Mouse (Mus musculus) gastrocnemius, postnatal 10 days (tissue): ENCODE results near the gene Fryl. TPM values are rescaled to one million over a fixed set of nuclear protein-coding genes. Genes with fewer than 3 reads are reported as not detected.

Source experiments
- DNase-seq: peaks from one replicate; pipeline ENCODE4 v3.0.0; 2021; ENCODE audit warnings: mixed read lengths
- long read RNA-seq, 2 experiments: library from polyadenylated mRNA; stranded (forward); transcript quantifications; one replicate each; pipeline ENCODE4 v2.0.0; 2021
- total RNA-seq, 2 experiments: library from RNA; stranded (reverse); gene quantifications; 2 replicates each; pipeline ENCODE4 v1.2.3; 2021

The Fryl gene
- total RNA-seq: 10 to 100 TPM; 23.8 to 36.4 TPM
- long read RNA-seq, experiment 1, partial matches to known transcripts: 5 of 8 reads
- long read RNA-seq, experiment 1, other reads (novel, unspliced or antisense): 2 of 8 reads
- long read RNA-seq, experiment 2, partial matches to known transcripts: 2 of 4 reads
- long read RNA-seq, experiment 2, other reads (novel, unspliced or antisense): 2 of 4 reads

DNA sequence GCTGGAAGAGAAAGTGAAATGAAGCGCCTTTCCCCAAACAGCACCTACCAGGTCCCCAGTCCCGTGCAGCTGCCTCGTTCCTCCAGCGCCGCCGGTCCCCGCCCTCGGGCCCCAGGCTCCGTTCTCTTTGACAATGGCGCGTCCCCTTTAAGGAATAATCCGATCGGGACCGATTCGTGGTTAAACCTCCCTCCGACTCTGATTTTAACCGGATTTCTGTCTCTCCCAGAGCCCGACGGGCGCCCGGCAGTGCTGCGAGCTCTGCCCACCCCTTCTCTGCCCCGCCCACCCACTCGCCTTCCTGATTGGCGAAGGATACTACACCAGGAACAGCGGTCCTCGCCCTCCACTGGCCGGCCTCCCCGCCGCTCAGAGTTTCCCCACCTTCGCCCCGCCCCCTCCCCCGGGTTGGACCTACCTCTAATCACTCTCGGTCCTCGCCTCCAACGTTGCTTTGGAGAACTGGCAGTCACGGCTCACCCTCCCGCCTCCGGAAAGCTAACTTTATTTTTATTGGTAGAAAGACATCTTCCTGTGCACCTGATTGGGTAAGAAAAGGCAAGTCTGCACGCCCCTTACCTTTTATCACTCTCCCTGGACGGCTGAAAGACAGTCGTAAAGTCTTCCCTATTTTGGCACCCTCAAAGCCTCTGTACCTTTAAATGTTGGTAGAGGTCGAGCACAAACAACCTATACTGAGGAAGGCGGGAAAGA lies at the start of gene Fryl:
TSS of gene Fryl (minus strand) at position 268 of the 714 bp plus-strand sequence.
- peak; percentile 97 for DNase-seq

DNA sequence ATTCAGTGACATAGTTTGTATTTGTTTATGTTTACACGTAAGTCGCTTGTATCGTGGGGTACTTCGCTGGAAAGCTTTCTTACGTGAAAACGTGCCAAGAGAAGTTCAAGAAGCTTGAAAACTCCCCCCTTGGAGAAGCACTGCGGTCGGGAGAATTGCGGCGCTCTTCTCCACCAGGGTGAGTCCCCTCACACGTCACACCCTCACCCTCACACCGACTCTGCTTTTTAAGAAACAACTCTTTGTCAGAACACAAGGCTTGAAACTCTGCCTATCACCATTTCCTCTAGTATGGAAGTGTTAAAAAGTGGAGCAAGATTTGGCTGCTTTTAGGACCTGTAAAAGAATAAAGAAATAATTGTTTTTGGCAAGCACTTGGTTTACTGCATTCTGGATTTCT lies 48.1 kb upstream of the Fryl start:
- no peak for DNase-seq

DNA sequence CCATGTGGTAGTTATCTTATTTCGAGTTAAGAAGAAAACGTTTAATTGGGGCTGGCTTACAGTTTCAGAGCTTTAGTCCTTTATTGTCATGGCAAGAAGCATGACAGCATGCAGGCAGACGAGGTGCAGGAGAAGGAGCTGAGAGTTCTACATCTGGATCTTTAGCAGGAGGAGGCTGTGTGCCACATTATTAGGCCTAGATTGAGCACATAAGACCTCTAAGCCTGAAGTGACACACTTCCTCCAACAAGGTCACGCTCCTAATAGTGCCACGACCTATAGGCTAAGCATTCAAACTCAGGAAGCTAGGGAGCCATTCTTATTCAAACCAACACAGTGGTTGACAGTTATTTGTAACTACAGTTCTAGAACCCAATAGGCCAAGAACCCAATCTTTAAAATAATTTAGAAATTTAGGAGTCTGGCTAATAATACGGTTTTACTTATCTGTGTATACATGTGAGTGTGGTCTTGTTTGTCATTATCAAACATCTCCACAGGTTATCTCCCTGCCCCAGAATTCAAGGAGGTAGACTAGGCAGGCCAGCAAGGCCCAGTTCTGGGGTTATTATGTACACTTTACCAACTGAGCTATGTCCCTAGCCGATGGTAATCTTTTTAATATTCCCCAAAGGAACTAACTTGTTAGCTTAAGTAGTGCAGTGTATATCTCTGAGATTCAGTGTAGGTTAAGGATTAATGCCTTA lies 45.3 kb upstream of the Fryl start:
- no peak for DNase-seq

DNA sequence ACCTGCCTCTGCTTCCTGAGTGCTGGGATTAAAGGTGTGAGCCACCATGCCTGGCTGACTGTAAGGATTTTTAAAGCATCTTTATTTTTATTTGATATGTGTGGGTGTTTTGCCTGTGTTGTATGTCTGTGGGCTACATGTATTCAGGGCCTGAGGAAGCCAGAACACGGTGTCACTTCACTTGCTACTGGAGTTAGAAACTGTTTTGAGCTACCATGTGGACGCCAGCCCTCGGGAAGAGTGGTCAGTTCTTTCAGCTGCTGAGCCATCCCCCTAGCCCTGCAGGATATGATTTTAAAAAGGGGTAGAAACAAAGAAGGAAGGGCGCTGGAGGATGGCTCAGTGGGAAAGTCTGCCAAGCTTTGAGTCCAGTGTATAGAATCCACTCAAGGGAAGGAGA lies 39.5 kb upstream of the Fryl start:
- DNase-seq: no peak

DNA sequence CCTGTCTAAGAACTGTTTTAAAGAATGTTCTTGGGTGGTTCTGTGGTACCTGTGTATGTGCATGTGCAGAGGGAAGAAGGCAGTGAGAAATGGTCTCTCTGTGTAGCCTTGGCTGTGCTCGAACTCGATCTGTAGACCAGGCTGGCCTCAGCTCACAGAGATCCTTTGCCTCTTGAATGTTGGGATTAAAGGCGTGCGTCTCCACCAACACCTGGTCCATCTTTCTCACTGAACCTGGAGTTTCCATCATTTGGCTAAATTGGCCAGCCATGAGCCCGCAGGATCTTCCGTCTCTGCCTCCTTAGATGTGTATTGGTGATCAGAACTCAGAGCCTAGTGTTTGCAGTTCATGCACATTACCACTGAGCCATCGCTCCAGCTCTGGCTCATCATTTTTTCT lies 38.6 kb upstream of the Fryl start:
- no peak for DNase-seq

DNA sequence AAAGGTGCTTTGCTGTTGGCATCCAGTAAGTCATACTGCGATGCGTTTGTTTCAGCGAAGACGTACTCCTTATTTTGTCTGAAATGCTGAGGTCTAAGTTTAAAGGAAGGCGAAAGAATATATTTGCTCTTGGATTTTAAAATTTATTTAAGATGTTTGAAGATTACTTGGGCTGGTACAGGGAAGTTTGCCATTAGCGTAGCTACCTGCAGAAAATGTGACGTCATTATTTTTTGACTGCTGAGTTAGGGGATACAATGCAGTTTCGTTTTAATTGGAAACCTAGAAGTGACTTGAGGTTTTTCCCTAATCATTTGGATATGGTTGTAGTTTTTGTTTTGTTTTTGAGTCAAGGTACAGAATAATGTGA lies 37.0 kb upstream of the Fryl start:
- no peak for DNase-seq

DNA sequence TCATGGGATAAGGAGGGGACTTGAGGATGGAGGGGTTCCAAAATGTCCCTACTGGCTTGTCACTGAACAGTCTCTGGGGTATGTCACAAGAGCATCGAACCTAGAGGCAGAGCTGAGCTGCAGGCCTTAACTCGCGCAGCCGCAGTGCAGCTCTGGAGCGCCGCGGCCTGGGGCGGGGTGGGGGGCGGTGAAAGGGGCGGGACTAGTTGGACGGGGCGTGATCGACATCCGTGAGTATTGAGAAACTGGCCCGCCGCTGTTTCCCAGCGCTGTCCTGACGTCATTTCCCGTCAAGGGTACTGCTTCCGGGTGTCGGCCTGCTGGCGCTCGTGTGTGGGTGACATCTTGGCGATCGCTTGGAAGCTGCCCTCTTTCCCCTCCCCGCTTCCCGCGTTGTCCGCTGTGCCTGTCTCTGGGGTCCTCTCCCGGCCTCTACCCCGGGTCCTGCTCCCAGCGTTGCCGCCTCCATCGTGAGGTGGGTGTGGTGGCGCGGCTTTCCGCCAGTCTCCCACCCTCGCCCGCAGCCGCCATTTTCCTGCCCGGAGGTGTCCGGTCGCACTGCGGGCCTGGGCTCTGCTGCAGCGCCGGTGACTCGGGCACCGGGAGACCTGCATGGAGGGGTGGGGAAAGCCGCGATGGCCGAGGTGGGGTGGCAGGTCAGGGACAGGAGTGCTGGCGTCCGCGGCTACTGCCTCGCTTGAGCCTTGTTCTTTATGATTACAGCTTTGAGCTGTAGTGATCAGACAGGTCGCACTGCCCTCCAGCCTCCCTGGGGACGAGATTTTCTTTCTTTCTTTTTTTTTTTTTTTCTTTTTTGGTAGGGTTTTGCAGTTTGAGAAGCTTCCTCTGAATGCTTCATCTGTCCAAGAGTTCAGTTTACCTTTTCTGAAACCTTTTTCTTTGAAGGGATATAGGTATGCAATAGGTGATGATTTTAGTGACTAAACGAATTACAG lies 36.4 kb upstream of the Fryl start, which contains the start of gene Ociad1:
TSS of gene Ociad1 (plus strand) at position 283 of the 956 bp plus-strand sequence.
- DNase-seq: peak; percentile 91

DNA sequence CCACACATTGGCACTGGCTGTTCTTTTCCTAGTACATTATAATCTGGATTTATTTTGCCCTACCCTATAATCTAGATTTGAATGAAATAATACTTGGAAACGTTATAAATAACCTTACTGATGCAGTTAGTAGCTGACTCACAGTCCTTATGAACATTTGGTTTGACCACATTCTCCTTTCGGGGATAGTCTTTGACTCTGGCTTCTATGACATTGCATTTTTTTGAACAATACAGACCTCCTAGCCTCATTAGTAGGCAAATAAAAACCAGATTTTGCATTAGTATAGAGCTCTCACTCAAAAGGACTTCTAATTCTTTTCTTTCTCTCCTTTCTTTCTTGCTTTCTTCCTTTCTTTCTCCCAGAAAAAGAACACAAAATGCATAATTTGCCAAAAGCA lies 33.5 kb upstream of the Fryl start:
- no peak for DNase-seq

DNA sequence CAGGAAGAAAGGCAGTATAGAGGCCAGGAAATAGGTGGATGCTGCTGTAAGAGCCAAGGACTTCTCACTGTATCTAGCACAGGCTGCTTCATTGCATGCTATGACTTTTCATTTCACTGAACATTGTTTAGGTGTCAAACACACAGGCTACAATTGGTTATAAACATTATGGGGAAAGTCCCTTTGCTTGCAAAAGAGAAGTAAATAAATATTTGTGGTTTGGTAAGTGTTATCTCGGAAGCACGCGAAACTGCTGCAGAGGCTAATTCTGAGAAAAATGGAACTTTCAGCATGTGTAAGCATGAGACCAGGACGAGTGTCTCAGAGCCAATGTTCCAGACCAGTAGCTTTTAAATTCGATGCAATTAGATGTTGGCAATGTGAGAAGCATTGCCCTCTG lies 30.2 kb upstream of the Fryl start:
- DNase-seq: no peak

DNA sequence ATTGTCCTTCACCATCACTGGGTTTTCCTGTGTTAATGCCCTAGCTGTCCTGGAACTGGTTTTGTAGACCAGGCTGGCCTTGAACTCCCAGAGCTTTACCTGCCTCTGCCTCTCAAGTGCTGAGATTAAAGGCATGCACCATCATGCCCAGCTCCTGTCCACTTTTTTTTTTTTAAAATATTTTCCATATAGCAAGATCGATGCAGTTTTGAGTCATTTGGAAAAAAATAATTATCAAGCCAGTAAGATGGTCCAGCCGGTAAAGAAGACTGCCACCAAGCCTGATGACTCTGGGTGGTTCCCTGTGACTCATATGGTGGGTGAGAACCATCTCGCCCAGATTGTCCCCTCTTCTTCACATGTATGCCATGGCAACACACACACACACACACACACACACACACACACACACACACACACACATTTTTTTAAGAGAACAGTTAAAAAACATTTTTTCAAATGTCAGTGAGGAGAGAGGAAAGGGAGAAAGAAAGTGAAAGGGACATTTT lies 29.1 kb upstream of the Fryl start:
- DNase-seq: no peak

DNA sequence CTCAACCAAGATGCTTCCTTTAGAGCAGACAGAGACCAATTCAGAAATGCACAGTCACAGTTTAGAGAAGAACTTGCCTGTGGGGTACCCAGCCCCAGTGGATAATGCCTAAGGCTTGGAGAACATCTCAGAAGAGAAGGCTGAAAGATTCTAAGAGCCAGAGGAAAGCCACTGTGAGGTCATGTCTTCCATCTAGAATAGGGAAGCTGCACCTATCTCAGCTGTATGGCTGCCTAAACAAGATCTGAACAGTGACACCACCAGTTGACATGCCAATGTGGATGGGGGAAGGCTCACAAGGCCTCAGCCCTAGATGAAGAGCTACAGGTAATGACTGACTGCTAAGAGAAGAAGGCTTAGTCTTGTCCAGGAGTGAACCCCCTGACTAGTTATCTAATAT lies 27.6 kb upstream of the Fryl start:
- no peak for DNase-seq

DNA sequence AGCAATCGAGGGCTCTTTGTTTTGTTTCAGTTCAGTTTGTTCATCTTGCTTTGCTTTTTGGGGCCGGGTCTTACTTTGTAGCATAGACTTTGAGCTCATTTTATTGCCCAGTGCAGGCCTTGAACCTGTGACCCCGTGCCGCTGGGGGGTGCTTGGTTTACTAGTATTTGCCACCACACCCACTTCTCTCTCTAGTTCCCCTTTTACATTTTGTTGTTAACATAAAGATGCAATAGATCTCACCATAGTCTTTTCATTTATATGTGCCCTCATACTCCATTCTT lies 24.1 kb upstream of the Fryl start:
- DNase-seq: no peak

DNA sequence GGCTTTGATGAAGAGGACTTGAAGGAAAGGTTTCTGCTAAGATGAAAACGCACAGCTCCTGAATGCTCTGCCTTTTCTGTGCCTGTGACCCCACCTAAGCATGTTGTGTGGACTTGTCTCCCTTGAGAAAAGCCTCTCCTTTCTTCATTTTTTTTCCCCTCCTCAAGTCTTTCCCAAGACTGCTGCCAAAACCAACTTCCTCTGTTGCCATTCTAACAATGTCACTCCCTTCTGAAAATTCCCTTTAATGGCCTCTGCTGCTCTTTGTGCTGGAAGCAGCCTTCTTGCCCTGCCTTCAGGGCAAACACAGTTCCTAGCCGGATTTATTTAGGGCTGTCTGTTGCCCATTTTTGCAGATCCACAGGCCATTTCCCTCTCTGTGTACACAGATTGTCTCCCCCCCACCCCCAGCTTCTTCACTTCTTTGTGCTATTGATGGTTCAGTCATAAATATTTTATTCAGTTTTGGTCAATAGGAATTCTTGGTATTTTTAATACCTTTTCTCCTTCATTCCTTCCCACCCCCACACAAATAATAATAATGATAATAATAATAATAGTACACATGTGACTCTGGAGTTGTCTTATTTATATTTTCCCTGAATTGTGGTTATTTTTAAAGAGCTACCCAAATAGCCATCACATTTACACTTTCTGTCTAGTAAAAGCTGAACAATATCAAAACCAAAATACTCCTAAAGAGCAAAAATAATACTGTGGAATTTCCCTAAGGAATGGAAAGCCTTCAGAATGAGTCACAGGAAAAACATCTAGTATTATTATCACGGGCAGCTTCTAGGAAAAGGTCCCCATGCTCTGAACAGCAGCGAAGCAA lies 23.5 kb upstream of the Fryl start:
- DNase-seq: no peak

DNA sequence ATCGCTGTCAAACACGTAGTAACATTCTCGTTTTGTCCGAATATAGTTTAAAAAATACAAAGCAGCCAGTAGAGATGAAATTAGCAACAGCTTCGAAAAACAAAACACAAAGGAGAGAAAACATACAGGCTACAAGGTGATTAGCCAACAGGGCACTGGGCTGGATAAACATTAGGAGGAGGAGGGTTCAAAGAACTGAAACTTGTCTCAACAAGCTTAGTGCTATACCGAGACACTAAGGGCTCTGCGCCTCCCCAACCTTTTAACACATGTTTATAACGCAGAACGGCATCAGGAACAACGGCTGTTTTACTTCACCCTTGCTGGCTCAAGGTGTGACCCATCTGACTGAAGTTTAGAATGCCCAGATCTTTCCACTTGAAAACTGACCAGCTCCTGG lies 22.8 kb upstream of the Fryl start:
- no peak for DNase-seq

DNA sequence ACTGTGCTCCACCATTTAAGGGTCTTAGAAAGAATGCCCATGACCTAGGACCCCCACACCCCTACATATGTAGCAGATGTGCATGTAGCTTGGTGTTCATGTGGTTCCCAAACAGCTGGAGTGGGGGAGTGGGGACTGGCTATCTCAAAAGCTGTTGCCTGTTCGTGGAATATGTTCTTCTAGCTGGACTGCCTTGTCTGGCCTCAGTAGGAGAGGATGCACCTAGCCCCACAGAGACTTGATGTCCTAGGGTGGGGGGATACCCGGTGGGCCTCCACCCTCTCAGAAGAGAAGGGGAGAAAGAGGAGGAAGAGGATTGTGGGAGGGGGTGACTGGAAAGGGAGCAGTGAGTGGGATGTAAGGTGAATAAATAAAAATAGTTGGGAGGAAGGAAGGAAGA lies 18.5 kb upstream of the Fryl start:
- DNase-seq: no peak

DNA sequence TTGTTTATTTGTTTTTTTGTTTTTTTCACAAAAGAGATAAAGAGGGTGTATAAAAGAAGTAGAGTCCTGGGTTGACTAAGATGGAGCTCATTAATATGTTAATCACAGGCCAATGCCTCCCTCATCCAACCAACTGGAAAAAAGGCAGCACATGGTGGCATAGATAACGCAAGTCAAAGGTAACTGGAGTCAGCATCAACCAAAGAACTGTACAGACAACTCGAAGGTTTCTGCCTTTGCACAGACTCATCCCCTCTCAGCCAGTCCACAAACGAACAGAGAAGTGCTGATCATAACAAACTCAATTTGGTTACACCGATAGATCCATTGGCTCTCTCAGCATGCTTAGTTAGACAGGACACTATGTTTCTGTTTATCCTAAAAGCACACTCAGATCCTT lies 16.8 kb upstream of the Fryl start:
- no peak for DNase-seq

DNA sequence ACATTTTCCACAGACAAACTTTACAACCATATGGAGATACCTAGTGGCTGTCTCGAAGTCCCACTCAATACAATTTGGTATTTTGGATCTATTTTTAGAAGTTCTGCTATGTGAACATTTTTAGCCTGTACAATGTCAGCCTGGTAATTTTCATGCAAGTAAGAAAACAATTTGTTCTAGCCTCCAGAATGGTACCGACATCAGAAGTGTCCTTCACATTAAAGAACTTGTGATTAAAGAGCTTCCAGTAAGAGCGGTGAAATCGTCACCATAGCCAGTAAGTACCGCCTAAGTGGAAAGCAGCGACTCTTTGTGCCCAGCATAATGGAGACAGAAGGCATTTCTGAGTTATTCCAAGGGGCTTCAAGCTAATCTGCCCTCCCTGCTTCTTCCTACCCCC lies 14.2 kb upstream of the Fryl start:
- DNase-seq: no peak

DNA sequence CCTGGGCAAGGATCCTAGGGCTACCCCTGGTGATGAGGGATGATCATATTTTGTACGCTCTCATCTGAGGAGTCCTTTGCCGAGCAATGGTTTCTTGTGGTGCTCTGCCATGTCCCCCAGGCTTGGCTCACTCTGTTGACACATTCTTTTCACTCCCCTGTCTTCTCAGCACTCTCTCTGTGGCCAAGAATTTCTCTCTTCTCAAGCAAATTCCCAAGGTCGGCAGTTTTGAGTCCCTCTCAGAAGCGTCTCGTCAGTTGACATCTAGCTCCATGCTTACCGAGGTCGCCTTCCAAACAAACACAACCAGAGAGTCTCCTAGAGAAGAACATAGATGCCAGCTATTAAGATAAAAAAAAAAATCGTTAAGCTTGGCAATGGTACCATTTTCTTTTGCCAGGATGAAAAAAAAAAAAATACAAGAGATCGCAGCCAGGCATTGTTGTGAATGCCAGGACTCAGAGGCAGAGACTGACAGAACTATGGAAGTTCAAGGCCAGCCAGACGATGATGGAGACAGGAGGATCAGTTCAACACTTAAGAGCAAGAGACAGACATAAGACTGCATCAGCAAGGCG lies 12.3 kb upstream of the Fryl start:
- no peak for DNase-seq

DNA sequence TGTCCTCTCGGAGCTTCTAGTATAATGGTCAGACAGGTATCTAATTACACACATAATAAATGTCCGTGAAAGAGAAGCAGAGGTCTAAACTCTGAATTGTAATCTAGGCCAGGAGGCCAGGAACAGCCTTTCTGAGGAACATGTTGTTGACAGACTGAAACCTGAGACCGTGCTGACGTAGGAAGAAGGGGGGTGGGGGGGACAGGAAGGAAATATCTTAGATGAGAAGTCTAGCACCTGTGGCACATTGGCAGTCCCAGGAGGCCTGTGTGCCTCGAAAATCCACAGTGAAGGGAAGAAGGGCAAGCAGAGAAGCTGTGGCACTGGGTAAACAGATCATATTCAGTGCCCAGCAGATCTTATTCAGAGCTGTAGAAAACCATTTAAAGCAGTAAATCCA lies 9.0 kb upstream of the Fryl start:
- DNase-seq: no peak

DNA sequence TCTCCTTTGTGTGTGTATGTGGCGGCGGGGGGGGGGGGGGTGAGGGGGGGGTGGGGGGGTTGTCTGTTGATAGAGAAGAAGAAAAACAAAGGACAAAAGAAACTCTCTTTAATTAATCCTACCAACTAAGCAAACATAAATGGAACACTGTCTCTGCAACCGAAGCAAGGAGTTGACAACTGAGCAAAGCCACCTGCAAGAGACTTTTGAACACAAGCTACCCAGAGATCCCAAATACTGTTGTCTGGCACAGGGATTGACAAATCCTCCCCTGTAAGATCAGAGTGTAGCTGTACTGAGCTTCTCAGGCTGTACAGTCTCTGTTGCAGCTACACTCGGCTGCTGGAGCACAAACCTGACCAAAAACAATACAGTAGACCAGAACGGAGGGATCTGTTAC lies 7.7 kb upstream of the Fryl start:
- no peak for DNase-seq

DNA sequence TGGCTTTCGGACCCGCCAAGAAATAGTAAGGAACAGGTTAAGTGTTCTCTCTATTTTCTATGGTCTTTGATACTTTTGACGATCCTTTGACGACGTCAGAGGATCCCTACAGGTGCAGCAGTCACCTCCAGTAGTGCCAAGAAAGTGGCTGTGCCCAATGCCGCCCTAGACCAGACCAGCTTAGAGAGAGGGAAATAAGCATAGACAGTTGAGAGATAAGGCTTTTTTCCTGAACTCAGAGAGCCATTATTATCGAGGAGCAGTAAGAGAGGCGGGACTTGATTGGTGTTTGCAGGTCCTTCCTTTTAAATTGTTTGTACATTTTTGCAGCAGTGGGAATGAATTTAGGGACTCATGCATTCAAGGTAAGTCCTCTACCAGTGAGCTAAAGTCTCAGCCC lies 1.3 kb upstream of the Fryl start:
- DNase-seq: no peak
